Mouse (Mus musculus) MEL (cell line): ENCODE measurements around the gene Atg7. TPM values are rescaled to one million over a fixed set of nuclear protein-coding genes. Genes with fewer than 3 reads are reported as not detected.
A peak's percentile ranks its signal among the peaks of the same experiment; 100 is the strongest.

Experiments
- DNase-seq: peaks from one replicate; pipeline ENCODE4 v3.0.0; 2011; ENCODE audit warnings: low read depth, low spot score
- H3K27ac ChIP-seq: 2 replicates; pipeline ENCODE4 v1.5.1; 2012; ENCODE audit warnings: low read depth, mild to moderate bottlenecking, control low read depth, low read length, moderate library complexity; ENCODE audit not compliant: control insufficient read depth
- H3K27me3 ChIP-seq, 2 experiments: fragments of 150-350 bp in 1 of 2; sonication (generic) in 1 of 2; 2 replicates each; pipeline ENCODE4 v1.6.1; 2012; ENCODE audit warnings: low read length in 2 of 2, mild to moderate bottlenecking in 2 of 2, improper control_type of control experiment in 1 of 2, moderate library complexity in 1 of 2; ENCODE audit not compliant: insufficient read depth in 2 of 2, control insufficient read depth in 1 of 2
- H3K36me3 ChIP-seq, 2 experiments: 2 replicates each; pipeline ENCODE4 v1.6.1; 2012 to 2014; ENCODE audit warnings: low read length in 2 of 2, improper control_type of control experiment in 1 of 2, inconsistent platforms in 1 of 2, mild to moderate bottlenecking in 1 of 2; ENCODE audit not compliant: insufficient read depth in 2 of 2, control insufficient read depth in 1 of 2
- H3K4me1 ChIP-seq, 2 experiments: fragments of 150-350 bp in 1 of 2; sonication (generic) in 1 of 2; 2 replicates each; pipeline ENCODE4 v1.6.1; 2012; ENCODE audit warnings: low read length in 2 of 2, improper control_type of control experiment in 1 of 2, mild to moderate bottlenecking in 1 of 2; ENCODE audit not compliant: insufficient read depth in 2 of 2, control insufficient read depth in 1 of 2
- H3K4me3 ChIP-seq, 2 experiments: fragments of 150-350 bp in 1 of 2; sonication (generic) in 1 of 2; 2 replicates each; pipeline ENCODE4 v1.5.1; 2012; ENCODE audit warnings: low read depth in 2 of 2, low read length in 2 of 2, mild to moderate bottlenecking in 2 of 2, moderate library complexity in 2 of 2, control low read depth in 1 of 2, improper control_type of control experiment in 1 of 2; ENCODE audit not compliant: control insufficient read depth in 1 of 2, insufficient read depth in 1 of 2
- H3K79me2 ChIP-seq: 2 replicates; pipeline ENCODE4 v1.6.1; 2012; ENCODE audit warnings: mild to moderate bottlenecking, low read length, moderate library complexity; ENCODE audit not compliant: control insufficient read depth, poor library complexity, insufficient read depth
- H3K9ac ChIP-seq: 2 replicates; pipeline ENCODE4 v1.6.1; 2012; ENCODE audit warnings: low read depth, mild to moderate bottlenecking, control low read depth, low read length, moderate library complexity; ENCODE audit not compliant: control insufficient read depth, poor library complexity, severe bottlenecking
- H3K9me3 ChIP-seq: fragments of 150-350 bp; sonication (generic); replicated peaks from 2 replicates; pipeline ENCODE4 v1.6.1; 2012; ENCODE audit warnings: mild to moderate bottlenecking, low read length, improper control_type of control experiment, moderate library complexity; ENCODE audit not compliant: insufficient read depth
- BHLHE40 ChIP-seq: IDR thresholded peaks from 2 replicates; pipeline ENCODE4 v1.6.1; 2012; ENCODE audit warnings: low read depth, mild to moderate bottlenecking, inconsistent platforms, low read length, improper control_type of control experiment, borderline replicate concordance
- CHD1 ChIP-seq: IDR thresholded peaks from 2 replicates; pipeline ENCODE4 v1.6.1; 2012; ENCODE audit warnings: low read depth, mild to moderate bottlenecking, inconsistent platforms, low read length, improper control_type of control experiment
- CHD2 ChIP-seq: IDR thresholded peaks from 2 replicates; pipeline ENCODE4 v1.6.1; 2011; ENCODE audit warnings: low read length, improper control_type of control experiment
- CTCF ChIP-seq, 3 experiments: IDR thresholded peaks in 2 of 3; conservative IDR thresholded peaks in 1 of 3; 2 replicates each; pipeline ENCODE4 v1.5.1; 2011 to 2012; ENCODE audit warnings: low read length in 3 of 3, low read depth in 2 of 3, mild to moderate bottlenecking in 2 of 3, improper control_type of control experiment in 1 of 3, inconsistent platforms in 1 of 3, mixed read lengths in 1 of 3, moderate library complexity in 1 of 3; ENCODE audit not compliant: control insufficient read depth in 1 of 3, insufficient read depth in 1 of 3, poor library complexity in 1 of 3, severe bottlenecking in 1 of 3
- E2F4 ChIP-seq: IDR thresholded peaks from 2 replicates; pipeline ENCODE4 v1.6.1; 2011; ENCODE audit warnings: low read depth, low read length, improper control_type of control experiment, borderline replicate concordance
- ELF1 ChIP-seq: IDR thresholded peaks from 2 replicates; pipeline ENCODE4 v1.6.1; 2014; ENCODE audit warnings: low read depth, mild to moderate bottlenecking, inconsistent platforms, low read length, improper control_type of control experiment, moderate library complexity
- EP300 ChIP-seq, 2 experiments: IDR thresholded peaks; 2 replicates each; pipeline ENCODE4 v1.6.1; 2011; ENCODE audit warnings: improper control_type of control experiment in 2 of 2, low read length in 2 of 2, low read depth in 1 of 2, mild to moderate bottlenecking in 1 of 2
- ETS1 ChIP-seq: IDR thresholded peaks from 2 replicates; pipeline ENCODE4 v1.6.1; 2012; ENCODE audit warnings: low read depth, mild to moderate bottlenecking, inconsistent platforms, low read length, improper control_type of control experiment, moderate library complexity
- GABPA ChIP-seq: IDR thresholded peaks from 2 replicates; pipeline ENCODE4 v1.6.1; 2012; ENCODE audit warnings: low read depth, mild to moderate bottlenecking, inconsistent platforms, low read length, improper control_type of control experiment, moderate library complexity
- GATA1 ChIP-seq: IDR thresholded peaks from 2 replicates; pipeline ENCODE4 v1.6.1; 2011; ENCODE audit warnings: low read depth, low read length, improper control_type of control experiment
- HCFC1 ChIP-seq: IDR thresholded peaks from 2 replicates; pipeline ENCODE4 v1.6.1; 2012; ENCODE audit warnings: low read depth, mild to moderate bottlenecking, inconsistent platforms, low read length, improper control_type of control experiment, moderate library complexity
- KAT2A ChIP-seq: conservative IDR thresholded peaks from 2 replicates; pipeline ENCODE4 v1.6.1; 2012; ENCODE audit warnings: low read depth, low read length, improper control_type of control experiment, inconsistent platforms
- MAX ChIP-seq: IDR thresholded peaks from 2 replicates; pipeline ENCODE4 v1.6.1; 2011; ENCODE audit warnings: low read length, improper control_type of control experiment
- MAZ ChIP-seq: IDR thresholded peaks from 2 replicates; pipeline ENCODE4 v1.6.1; 2012; ENCODE audit warnings: low read depth, mild to moderate bottlenecking, inconsistent platforms, low read length, improper control_type of control experiment
- MEF2A ChIP-seq: IDR thresholded peaks from 2 replicates; pipeline ENCODE4 v1.6.1; 2014; ENCODE audit warnings: low read depth, mild to moderate bottlenecking, inconsistent platforms, low read length, improper control_type of control experiment; ENCODE audit not compliant: poor library complexity, insufficient replicate concordance, severe bottlenecking; ENCODE audit errors: extremely low read depth
- MXI1 ChIP-seq: IDR thresholded peaks from 2 replicates; pipeline ENCODE4 v1.6.1; 2011; ENCODE audit warnings: mild to moderate bottlenecking, low read depth, low read length, improper control_type of control experiment
- MYC ChIP-seq: IDR thresholded peaks from 2 replicates; pipeline ENCODE4 v1.6.1; 2011; ENCODE audit warnings: low read depth, mild to moderate bottlenecking, low read length, improper control_type of control experiment, moderate library complexity
- NRF1 ChIP-seq: IDR thresholded peaks from 2 replicates; pipeline ENCODE4 v1.6.1; 2014; ENCODE audit warnings: low read depth, mild to moderate bottlenecking, inconsistent platforms, low read length, improper control_type of control experiment, moderate library complexity; ENCODE audit not compliant: poor library complexity, insufficient read depth, severe bottlenecking
- POLR2A ChIP-seq, 2 experiments: IDR thresholded peaks; 2 replicates each; pipeline ENCODE4 v1.6.1; 2011 to 2012; ENCODE audit warnings: low read length in 2 of 2, mild to moderate bottlenecking in 2 of 2, control low read depth in 1 of 2, improper control_type of control experiment in 1 of 2, low read depth in 1 of 2, moderate library complexity in 1 of 2; ENCODE audit not compliant: control insufficient read depth in 1 of 2, insufficient read depth in 1 of 2, poor library complexity in 1 of 2
- RAD21 ChIP-seq: IDR thresholded peaks from 2 replicates; pipeline ENCODE4 v1.6.1; 2011; ENCODE audit warnings: mild to moderate bottlenecking, low read depth, low read length, improper control_type of control experiment
- SIN3A ChIP-seq: IDR thresholded peaks from 2 replicates; pipeline ENCODE4 v1.6.1; 2012; ENCODE audit warnings: low read length, improper control_type of control experiment, inconsistent platforms
- SMC3 ChIP-seq: IDR thresholded peaks from 2 replicates; pipeline ENCODE4 v1.6.1; 2011; ENCODE audit warnings: low read depth, low read length, improper control_type of control experiment
- TAL1 ChIP-seq: IDR thresholded peaks from 2 replicates; pipeline ENCODE4 v1.6.1; 2012; ENCODE audit warnings: mild to moderate bottlenecking, inconsistent platforms, low read length, moderate library complexity, mixed read lengths
- TCF12 ChIP-seq: IDR thresholded peaks from 2 replicates; pipeline ENCODE4 v1.6.1; 2014; ENCODE audit warnings: low read depth, mild to moderate bottlenecking, inconsistent platforms, low read length, improper control_type of control experiment, moderate library complexity
- USF1 ChIP-seq: IDR thresholded peaks from 2 replicates; pipeline ENCODE4 v1.6.1; 2014; ENCODE audit warnings: low read depth, mild to moderate bottlenecking, inconsistent platforms, low read length, improper control_type of control experiment, moderate library complexity
- USF2 ChIP-seq, 2 experiments: IDR thresholded peaks; 2 replicates each; pipeline ENCODE4 v1.6.1; 2011 to 2012; ENCODE audit warnings: improper control_type of control experiment in 2 of 2, low read length in 2 of 2, borderline replicate concordance in 1 of 2, inconsistent platforms in 1 of 2, low read depth in 1 of 2, mild to moderate bottlenecking in 1 of 2; ENCODE audit not compliant: insufficient read depth in 1 of 2
- ZMIZ1 ChIP-seq: IDR thresholded peaks from 2 replicates; pipeline ENCODE4 v1.6.1; 2012; ENCODE audit warnings: low read depth, mild to moderate bottlenecking, inconsistent platforms, low read length, improper control_type of control experiment, moderate library complexity
- ZNF384 ChIP-seq: IDR thresholded peaks from 2 replicates; pipeline ENCODE4 v1.6.1; 2012; ENCODE audit warnings: low read depth, mild to moderate bottlenecking, inconsistent platforms, low read length, improper control_type of control experiment
- polyA plus RNA-seq, 2 experiments: library from polyadenylated mRNA; stranded (reverse) in 1 of 2; unstranded in 1 of 2; fragments of >175 nt in 1 of 2; fragments of >200 nt in 1 of 2; gene quantifications; 2 replicates each; pipeline versions ENCODE4 v1.2.1 to v1.2.4; 2012; ENCODE audit warnings: low replicate concordance in 2 of 2, low read depth in 1 of 2; ENCODE audit not compliant: insufficient read length in 2 of 2, insufficient read depth in 1 of 2, missing spikeins in 1 of 2
- total RNA-seq: library from RNA; depleted of rRNA; stranded (reverse); fragments of 300-350 nt; gene quantifications from 2 replicates; pipeline ENCODE4 v1.2.3, GENCODE M21; 2012

Gene Atg7
- total and polyA plus RNA-seq, 3 experiments, result 14.6 TPM; not detected in 1

DNA sequence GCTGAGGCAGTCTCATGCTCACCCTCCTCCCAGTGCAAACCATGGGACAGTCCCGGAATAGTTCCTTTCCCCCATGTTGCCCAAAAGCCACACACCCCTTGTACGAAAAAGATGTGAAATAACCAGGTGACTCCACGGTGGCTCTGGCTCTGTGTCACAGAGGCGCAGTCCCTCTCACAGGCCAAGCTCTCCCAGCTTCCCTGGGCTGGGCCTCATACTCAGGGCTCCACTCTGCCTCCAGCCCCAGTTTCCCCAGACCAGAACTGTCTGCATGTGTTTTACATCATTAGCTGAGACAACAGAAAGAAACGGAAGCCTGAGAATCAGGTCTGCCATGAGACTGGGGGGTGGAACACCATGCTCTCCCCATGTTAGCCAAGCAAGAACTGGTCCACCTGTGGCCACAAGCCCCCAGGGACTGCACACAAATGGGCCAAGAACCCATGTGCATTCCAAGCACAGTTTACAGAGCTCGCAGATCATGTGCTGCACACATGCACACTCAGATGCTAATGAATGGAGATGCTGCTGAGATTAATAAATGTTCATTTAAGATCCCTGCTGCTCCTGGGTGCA lies 226.7 kb downstream of the Atg7 start:
- no peaks in the 10 kb centered on the region; a peak in 1 of 4 replicates for H3K36me3 ChIP-seq
- no peak overlapping the region for H3K9ac ChIP-seq
- H3K4me3 ChIP-seq, result no peak overlapping the region
- no peak overlapping the region for H3K27ac ChIP-seq
- H3K27me3 ChIP-seq, result no peaks in the 10 kb centered on the region
- peaks cover 0 to 7% of the 10 kb centered on the region in 2 experiments; a peak in 3 of 4 replicates for H3K4me1 ChIP-seq
- no peaks in the 10 kb centered on the region; the same call in 1 of the 2 replicates for H3K79me2 ChIP-seq
- DNase-seq, result no peak
- H3K9me3 ChIP-seq, result no peaks in the 10 kb centered on the region
- no peak for TF ChIP-seq MAZ

DNA sequence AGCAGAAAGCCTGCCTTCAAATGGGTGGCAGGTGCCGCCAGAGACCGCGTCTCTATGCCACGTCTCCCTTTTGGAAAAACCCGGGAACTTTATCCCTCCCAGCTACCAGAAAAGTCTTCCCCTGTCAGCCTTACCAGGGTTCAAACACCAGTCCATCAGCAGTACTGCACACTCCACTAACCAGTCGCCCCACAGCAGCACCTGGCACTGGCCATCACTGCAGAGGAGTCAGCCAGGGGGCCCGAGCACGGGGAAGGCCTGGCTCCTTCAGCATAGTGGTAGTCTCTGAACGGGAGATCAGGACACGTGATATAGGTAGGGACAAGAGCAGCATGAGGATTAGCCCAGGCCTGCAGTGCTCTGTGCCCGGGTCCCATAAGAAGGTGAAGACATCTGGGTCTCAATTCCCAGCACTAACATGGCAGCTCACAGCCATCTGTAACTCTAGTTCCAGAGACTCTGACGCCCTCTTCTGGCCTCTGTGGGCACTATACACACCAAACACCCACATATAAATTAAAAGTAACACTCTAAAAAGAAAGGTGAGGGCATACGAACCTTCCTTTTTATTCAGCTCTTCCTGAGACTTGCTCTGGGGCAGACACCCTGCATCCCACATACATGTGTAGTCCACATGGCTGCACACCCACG lies 228.2 kb downstream of the Atg7 start:
- Histone ChIP-seq H3K9me3 (no peaks in the 10 kb centered on the region), H3K4me1 (peaks cover 2 to 13% of the 10 kb centered on the region in 2 experiments)

DNA sequence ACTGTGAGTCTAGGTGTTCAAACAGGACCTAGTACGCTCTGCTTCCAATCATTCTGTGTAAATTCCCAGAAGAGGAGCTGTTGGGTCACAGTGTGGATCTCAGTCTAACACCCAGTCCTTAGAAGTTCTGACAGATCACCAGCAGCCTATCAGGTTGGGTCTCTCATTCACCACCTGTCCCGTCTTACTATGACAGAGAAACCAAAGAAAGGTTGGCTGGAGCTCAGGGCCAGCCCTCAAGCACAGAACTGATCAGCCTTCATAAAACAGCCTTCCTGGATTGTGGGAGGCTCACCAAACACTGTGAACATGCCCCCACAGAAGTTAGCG lies 230.9 kb downstream of the Atg7 start:
- no peak for DNase-seq
- H3K9ac ChIP-seq, result peak overlapping the region; percentile 65

More for the DNA sequence above, 228.2 kb downstream of the Atg7 start:
- Histone ChIP-seq H3K4me3 (no peak overlapping the region), H3K36me3 (peaks cover 0 to 5% of the 10 kb centered on the region in 2 experiments; a peak in 2 of 4 replicates), H3K27ac (no peak overlapping the region), H3K27me3 (no peaks in the 10 kb centered on the region), H3K79me2 (no peaks in the 10 kb centered on the region; the same call in 1 of the 2 replicates), H3K9ac (no peak overlapping the region)
- TF ChIP-seq MAZ, result no peak
- no peak for TF ChIP-seq MEF2A
- TF ChIP-seq MAX, result no peak
- TF ChIP-seq USF2 (IDR thresholded peaks at IDR 0.05; ENCODE audit: borderline replicate concordance in 1 of 2, insufficient read depth in 1 of 2, low read depth in 1 of 2, low read length in 2 of 2), result no peak
- TF ChIP-seq E2F4, result no peak
- TF ChIP-seq TCF12, result no peak
- no peak for TF ChIP-seq ETS1
- no peak for TF ChIP-seq POLR2A (IDR thresholded peaks at IDR 0.05; ENCODE audit: control insufficient read depth in 1 of 2, insufficient read depth in 1 of 2, low read depth in 1 of 2, low read length in 2 of 2, poor library complexity in 1 of 2)
- no peak for TF ChIP-seq GATA1
- no peak for TF ChIP-seq GABPA
- TF ChIP-seq BHLHE40, result no peak
- TF ChIP-seq ELF1, result no peak
- no peak for TF ChIP-seq MXI1
- peak; percentile 11 to 29 (median 23); a peak in 1 of 6 replicates for TF ChIP-seq CTCF (IDR thresholded peaks at IDR 0.05 in 2 of 3, conservative IDR thresholded peaks at IDR 0.05 in 1 of 3; ENCODE audit: control insufficient read depth in 1 of 3, insufficient read depth in 1 of 3, low read depth in 2 of 3, low read length in 3 of 3, poor library complexity in 1 of 3, severe bottlenecking in 1 of 3)
- no peak for TF ChIP-seq EP300 (IDR thresholded peaks at IDR 0.05; ENCODE audit: low read depth in 1 of 2, low read length in 2 of 2)
- no peak for TF ChIP-seq ZNF384
- peak; percentile 14 for TF ChIP-seq RAD21
- no peak for TF ChIP-seq NRF1
- TF ChIP-seq SMC3, result peak; percentile 17; the same call in 1 of the 2 replicates
- no peak for TF ChIP-seq CHD1
- TF ChIP-seq TAL1, result no peak
- no peak for TF ChIP-seq KAT2A
- peak; percentile 28 for DNase-seq

More for the DNA sequence above, 230.9 kb downstream of the Atg7 start:
- Histone ChIP-seq H3K4me3 (peak overlapping the region; percentile 62 to 65), H3K27ac (peak overlapping the region; percentile 91), H3K79me2 (no peaks in the 10 kb centered on the region; the same call in 1 of the 2 replicates), H3K4me1 (peaks cover 2 to 13% of the 10 kb centered on the region in 2 experiments), H3K9me3 (no peaks in the 10 kb centered on the region), H3K36me3 (peaks cover 0 to 5% of the 10 kb centered on the region in 2 experiments; a peak in 2 of 4 replicates), H3K27me3 (no peaks in the 10 kb centered on the region)
- TF ChIP-seq HCFC1, result no peak
- TF ChIP-seq USF1, result no peak
- TF ChIP-seq CTCF (IDR thresholded peaks at IDR 0.05 in 2 of 3, conservative IDR thresholded peaks at IDR 0.05 in 1 of 3; ENCODE audit: control insufficient read depth in 1 of 3, insufficient read depth in 1 of 3, low read depth in 2 of 3, low read length in 3 of 3, poor library complexity in 1 of 3, severe bottlenecking in 1 of 3), result no peak
- no peak for TF ChIP-seq SIN3A
- TF ChIP-seq ZMIZ1, result no peak
- no peak for TF ChIP-seq MYC
- TF ChIP-seq CHD2, result no peak
